Mouse (Mus musculus) T-helper 1 cell (primary cell): ENCODE data around the gene Tex16.

Source experiments
- in situ Hi-C: fragments of 300-600 bp; cut with MboI, MseI; formaldehyde crosslinking; loops from one replicate; pipeline ENCODE4 v1.15.1; 2025; ENCODE audit warnings: high pct_unique_total_duplicates

Gene Tex16

DNA sequence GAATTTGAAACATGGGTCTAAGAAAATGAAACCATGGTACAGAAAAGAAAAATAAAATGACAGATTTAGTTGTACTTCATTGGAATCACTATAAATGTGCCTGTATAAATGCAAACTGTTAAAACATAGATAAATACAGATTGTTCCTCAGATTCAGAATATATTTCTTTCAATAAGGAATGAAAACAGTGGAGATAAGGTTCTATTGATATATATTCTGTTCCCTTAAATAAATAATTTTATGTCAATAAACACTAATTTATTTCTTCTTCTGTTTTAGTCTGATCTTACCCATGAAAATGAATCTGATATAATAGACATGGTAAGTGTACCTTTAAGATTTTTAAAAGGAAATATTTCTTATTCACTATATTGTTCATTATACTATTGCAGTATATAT lies at the start of gene Tex16:
TSS of gene Tex16 (plus strand) at position 301 of the 400 bp plus-strand sequence.
- in situ Hi-C loops: no loop called here

DNA sequence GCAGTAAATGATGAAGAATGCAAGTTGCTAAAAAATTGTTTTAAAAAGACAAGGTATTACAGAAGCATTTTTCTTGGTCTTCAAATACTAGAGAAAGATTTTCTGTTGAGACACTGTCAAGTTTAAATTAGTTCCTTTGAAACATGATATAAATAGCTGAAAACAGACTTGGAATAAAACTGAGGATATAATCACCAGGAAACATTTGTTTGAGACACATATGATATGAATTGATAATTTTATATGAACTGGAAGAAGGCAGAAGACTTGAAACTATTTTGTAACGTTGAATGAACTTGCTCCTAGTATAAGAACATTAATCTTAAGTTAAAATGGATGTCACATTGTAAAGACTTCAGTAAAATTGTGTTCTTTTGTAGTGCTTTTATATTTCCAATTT lies 11.1 kb upstream of the Tex16 start:
- in situ Hi-C loops: no loop called here
